Mouse (Mus musculus) C2C12 (cell line): Measurements from ENCODE around the gene Map4k3.

Experiments
- CTCF ChIP-seq: IDR thresholded peaks from one replicate; pipeline ENCODE4 v1.5.1; 2011; ENCODE audit not compliant: control insufficient read depth, insufficient read depth, insufficient read length
- MAX ChIP-seq: IDR thresholded peaks from one replicate; pipeline ENCODE4 v1.6.1; 2011; ENCODE audit warnings: mild to moderate bottlenecking, control low read depth
- MYOG ChIP-seq: IDR thresholded peaks from one replicate; pipeline ENCODE4 v1.6.1; 2011; ENCODE audit not compliant: control insufficient read depth, insufficient read length; ENCODE audit errors: extremely low read depth

GRCm38 (mm10) chr17:80754589-80754988 lies 26.3 kb upstream of the Map4k3 start:
- TF ChIP-seq MAX (no peak), CTCF (no peak), MYOG (no peak)
